Mouse (Mus musculus) liver, postnatal 0 days (tissue): Measurements from ENCODE around the gene Olfr1475.

Experiments used
- CTCF ChIP-seq: sonication (generic); IDR thresholded peaks from 2 replicates; pipeline ENCODE4 v1.5.1; 2016; ENCODE audit warnings: antibody characterized with exemption, low read depth
- EP300 ChIP-seq: IDR thresholded peaks from 2 replicates; pipeline ENCODE4 v1.6.1; 2016; ENCODE audit warnings: antibody characterized with exemption, low read depth, mild to moderate bottlenecking

DNA sequence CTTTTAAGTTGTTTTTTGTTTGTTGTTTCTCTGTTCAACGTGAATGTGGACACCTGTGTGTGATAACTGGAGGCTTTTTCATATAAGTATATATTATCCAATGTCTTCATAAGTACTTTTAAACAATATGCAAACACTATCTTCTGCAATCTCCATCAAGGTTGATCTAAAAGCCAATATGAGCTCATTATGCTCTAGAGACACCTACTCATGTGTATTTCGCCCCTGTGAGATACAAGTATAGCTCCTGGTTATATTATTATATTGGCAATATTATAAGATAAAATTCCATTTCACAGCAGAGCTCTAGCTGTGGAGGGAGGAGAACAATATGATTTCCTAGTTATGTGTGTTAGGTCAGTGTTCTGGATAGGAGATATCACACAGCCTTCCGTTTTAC is 20.2 kb upstream of the Olfr1475 start, which contains the start of gene Olfr1477:
- no peak for TF ChIP-seq CTCF
- TF ChIP-seq EP300, result no peak
